Mouse (Mus musculus) lung, postnatal 0 days (tissue): Measurements from ENCODE around the gene Rab7b.

Experiments used
- CTCF ChIP-seq: IDR thresholded peaks from 2 replicates; pipeline ENCODE4 v1.5.1; 2016; ENCODE audit warnings: antibody characterized with exemption, mild to moderate bottlenecking
- EP300 ChIP-seq: IDR thresholded peaks from 2 replicates; pipeline ENCODE4 v1.6.1; 2016; ENCODE audit warnings: antibody characterized with exemption, mild to moderate bottlenecking, control low read depth

DNA sequence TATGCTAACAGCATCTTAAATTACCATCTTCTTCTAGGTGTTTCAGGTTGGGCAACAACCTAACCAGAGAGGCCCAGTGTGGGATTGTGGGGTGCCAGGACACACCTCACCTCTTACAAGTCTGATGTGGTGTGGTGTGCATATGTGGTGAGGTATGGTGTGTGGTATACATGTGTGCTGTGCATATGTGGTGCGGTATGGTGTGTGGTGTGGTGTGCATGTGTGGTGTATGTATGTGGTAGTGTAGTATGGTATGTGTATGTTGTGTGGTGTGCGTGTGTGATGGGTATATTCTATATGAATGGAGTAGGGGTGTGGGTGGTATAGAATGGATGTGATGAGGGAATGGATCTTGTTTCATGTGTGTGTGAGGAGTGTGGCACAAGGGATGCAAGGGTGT, 756 bp upstream of the Rab7b start:
- TF ChIP-seq EP300 = no peak
- TF ChIP-seq CTCF = no peak
